23 mouse cellular contexts compared by ENCODE assay signal in the genomic region with DNA sequence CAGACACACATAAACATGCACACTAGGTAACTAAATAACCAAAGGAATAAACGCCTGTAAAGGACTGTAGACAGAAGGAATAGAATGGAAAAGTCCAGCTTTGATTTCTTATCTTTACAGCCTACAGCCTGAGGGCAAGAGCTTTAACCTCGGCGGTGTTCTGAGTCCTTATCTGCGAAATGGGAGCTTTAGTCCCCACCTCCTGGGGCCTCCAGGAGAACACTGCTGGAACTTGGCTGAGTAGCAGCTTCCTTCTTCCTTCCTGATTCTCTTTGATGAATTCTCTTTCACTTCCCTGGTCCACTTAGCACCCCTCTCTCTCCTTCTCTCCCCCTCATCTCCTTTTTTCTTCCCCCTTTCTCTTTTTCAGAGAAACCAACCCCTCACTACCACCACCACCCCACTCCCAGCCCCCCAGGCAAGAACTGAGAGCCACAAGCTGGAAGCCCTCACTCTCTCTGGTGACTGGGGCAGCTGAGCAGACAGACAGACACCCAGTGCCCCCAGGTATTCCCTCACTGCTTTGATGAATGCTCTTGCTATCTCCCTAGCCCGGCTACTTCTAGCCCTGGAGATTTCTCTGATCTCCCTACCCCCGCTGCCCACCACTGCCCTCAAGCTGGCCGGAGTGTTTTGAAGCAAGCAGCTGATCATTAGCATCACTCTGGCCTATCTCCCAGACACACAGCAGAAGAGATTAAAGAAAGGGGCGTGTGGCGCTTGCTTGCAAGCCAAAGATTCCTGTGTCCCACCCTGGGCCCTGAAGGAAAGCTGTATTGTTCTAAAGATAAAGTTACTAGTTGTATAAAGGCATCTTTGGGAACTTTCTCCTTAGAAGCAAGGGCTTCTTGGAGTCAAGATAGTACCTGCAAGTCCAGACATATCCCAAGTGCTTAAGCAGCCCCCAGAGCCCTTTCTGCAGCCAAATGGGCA.
DNase-seq lines count a peak whose midpoint lies in the region; ATAC-seq and TF ChIP-seq lines count a peak whose summit lies in the region.
"Had no signal": no experiment of that assay in that cellular context is flagged by ENCODE, and none has a peak within 500 bp of the region (broad histone marks: within the 10 kb centered on the region; RNA-seq: fewer than 3 reads in every experiment).

No protein-coding gene starts in this region.

- H3K9me3 ChIP-seq in kidney, embryonic 15.5 days (replicated peaks), result no peaks in the 10 kb centered on the region
- no peaks in the 10 kb centered on the region for H3K9me3 ChIP-seq in embryonic facial prominence, embryonic 14.5 days (ENCODE audit: control insufficient read depth, low read length)
- H3K9me3 ChIP-seq in hindbrain, embryonic 10.5 days, result no peaks in the 10 kb centered on the region
- H3K9me3 ChIP-seq: forebrain, embryonic 15.5 days; heart, embryonic 15.5 days; midbrain, embryonic 10.5 days had no signal

- H3K36me3 ChIP-seq in kidney, embryonic 15.5 days, result no peaks in the 10 kb centered on the region
- H3K36me3 ChIP-seq in embryonic facial prominence, embryonic 14.5 days (ENCODE audit: control insufficient read depth, insufficient read depth, low read length), result no peaks in the 10 kb centered on the region
- H3K36me3 ChIP-seq in hindbrain, embryonic 10.5 days, result no peaks in the 10 kb centered on the region
- H3K36me3 ChIP-seq: forebrain, embryonic 15.5 days; heart, embryonic 15.5 days; midbrain, embryonic 10.5 days had no signal

- no peak for TF ChIP-seq POLR2A in cerebellum, adult 2 months (IDR thresholded peaks at IDR 0.05; ENCODE audit: borderline replicate concordance, insufficient read depth, low read length)

- H3K9ac ChIP-seq in kidney, embryonic 15.5 days, result no peak overlapping the region
- 0 out of 2 replicates have a peak overlapping the region, but pooled peaks have one; percentile 25 for H3K9ac ChIP-seq in embryonic facial prominence, embryonic 14.5 days (ENCODE audit: low read depth, low read length)
- H3K9ac ChIP-seq: forebrain, embryonic 15.5 days; heart, embryonic 15.5 days had no signal

- 0 out of 2 replicates have a peak overlapping the region, but pooled peaks have one; percentile 45 for H3K27ac ChIP-seq in kidney, embryonic 15.5 days
- H3K27ac ChIP-seq in embryonic facial prominence, embryonic 14.5 days (replicated peaks; ENCODE audit: low read depth, low read length), result no peak overlapping the region
- H3K27ac ChIP-seq in cerebellum, adult 2 months (ENCODE audit: insufficient read depth, low read length), result no peak overlapping the region; the same call in 1 of the 2 replicates
- no peak overlapping the region for H3K27ac ChIP-seq in hindbrain, embryonic 10.5 days
- H3K27ac ChIP-seq: forebrain, embryonic 15.5 days; heart, embryonic 15.5 days; left cerebral cortex, adult 2 months; midbrain, embryonic 10.5 days had no signal

- H3K4me2 ChIP-seq in kidney, embryonic 15.5 days, result no peak overlapping the region
- H3K4me2 ChIP-seq in embryonic facial prominence, embryonic 14.5 days (ENCODE audit: low read depth, low read length), result no peak overlapping the region
- H3K4me2 ChIP-seq: forebrain, embryonic 15.5 days; heart, embryonic 15.5 days; liver, embryonic 11.5 days had no signal

- WGBS in kidney, embryonic 15.5 days, result 30% methylated on average over 9 of the region's 9 CpGs
- WGBS in embryonic facial prominence, embryonic 14.5 days, result 38% methylated on average over 9 of the region's 9 CpGs
- 32% methylated on average over 9 of the region's 9 CpGs for WGBS in cerebellum, adult 2 months
- WGBS in hindbrain, embryonic 10.5 days, result 35% methylated on average over 9 of the region's 9 CpGs

- no peak for ATAC-seq in kidney, embryonic 15.5 days (replicated peaks; ENCODE audit: low FRiP score)
- ATAC-seq in embryonic facial prominence, embryonic 14.5 days (ENCODE audit: low read depth), result no peak
- ATAC-seq: forebrain, embryonic 15.5 days had no signal

- peaks cover 10% of the 10 kb centered on the region for H3K4me1 ChIP-seq in kidney, embryonic 15.5 days
- peaks cover 8% of the 10 kb centered on the region; the same call in 1 of the 2 replicates for H3K4me1 ChIP-seq in embryonic facial prominence, embryonic 14.5 days (ENCODE audit: control insufficient read depth, insufficient read depth, low read length)
- H3K4me1 ChIP-seq in cerebellum, adult 2 months (ENCODE audit: control insufficient read depth, insufficient read depth, low read length), result no peaks in the 10 kb centered on the region
- peaks cover 6% of the 10 kb centered on the region; the same call in 1 of the 2 replicates for H3K4me1 ChIP-seq in hindbrain, embryonic 10.5 days (replicated peaks)
- H3K4me1 ChIP-seq: forebrain, embryonic 15.5 days had no signal

- H3K27me3 ChIP-seq in kidney, embryonic 15.5 days, result no peaks in the 10 kb centered on the region; the same call in 1 of the 2 replicates
- H3K27me3 ChIP-seq in embryonic facial prominence, embryonic 14.5 days (replicated peaks; ENCODE audit: control insufficient read depth, insufficient read depth, low read length), result no peaks in the 10 kb centered on the region
- H3K27me3 ChIP-seq in cerebellum, adult 2 months (ENCODE audit: control insufficient read depth, insufficient read depth, low read length), result no peaks in the 10 kb centered on the region
- peaks cover 5% of the 10 kb centered on the region for H3K27me3 ChIP-seq in hindbrain, embryonic 10.5 days (ENCODE audit: insufficient read depth, poor library complexity, severe bottlenecking)
- H3K27me3 ChIP-seq: forebrain, embryonic 15.5 days had no signal

- no peak for DNase-seq in kidney, postnatal 4 days
- DNase-seq in urinary bladder, postnatal 14 days (ENCODE audit: low spot score), result peak; percentile 12
- DNase-seq in urinary bladder, postnatal 25 days (ENCODE audit: low spot score), result no peak
- DNase-seq in embryonic facial prominence, embryonic 14.5 days (ENCODE audit: low spot score), result no peak
- peak; percentile 41 for DNase-seq in yolk sac, embryonic 10.5 days (ENCODE audit: low spot score)
- no peak for DNase-seq in cerebellum, adult 2 months
- no peak for DNase-seq in hindbrain, embryonic 10.5 days (ENCODE audit: low spot score)
- DNase-seq: adrenal gland, postnatal 25 days; B cell, adult 2 months; cerebellum, adult 18-20 months; kidney, adult 9 months; kidney, postnatal 36 days; layer of hippocampus, adult 9-11 months; left cerebral cortex, postnatal 4 days; right cerebral cortex, adult 18-20 months; thymus, postnatal 14 days had no signal

- no peak overlapping the region for H3K4me3 ChIP-seq in kidney, embryonic 15.5 days (replicated peaks)
- no peak overlapping the region for H3K4me3 ChIP-seq in embryonic facial prominence, embryonic 14.5 days (ENCODE audit: low read depth, low read length)
- H3K4me3 ChIP-seq in cerebellum, adult 2 months (replicated peaks; ENCODE audit: insufficient read depth, low read depth, low read length), result no peak overlapping the region
- no peak overlapping the region for H3K4me3 ChIP-seq in hindbrain, embryonic 10.5 days
- H3K4me3 ChIP-seq: erythroblast, embryonic 14.5 days; forebrain, embryonic 15.5 days; heart, embryonic 15.5 days; left cerebral cortex, adult 2 months; midbrain, embryonic 10.5 days had no signal

- TF ChIP-seq CTCF in cerebellum, adult 2 months (IDR thresholded peaks at IDR 0.05; ENCODE audit: borderline replicate concordance, insufficient read depth, low read depth, low read length), result no peak

Comparison
In these comparisons a context has a peak if more than half of its experiments do, and no peak if none do; other contexts are left out.
1. DNase-seq: peak in urinary bladder, postnatal 14 days (single experiment) and yolk sac, embryonic 10.5 days (single experiment); none in kidney, postnatal 4 days (0 of 2), urinary bladder, postnatal 25 days (single experiment), embryonic facial prominence, embryonic 14.5 days (single experiment), cerebellum, adult 2 months (0 of 2) and hindbrain, embryonic 10.5 days (single experiment).